Mouse (Mus musculus) A20 (cell line): ENCODE measurements around the gene Tet1.
A peak's percentile ranks its signal among the peaks of the same experiment; 100 is the strongest.

Experiments
- DNase-seq: peaks from one replicate; pipeline ENCODE4 v3.0.0-alpha.2; 2011; ENCODE audit warnings: low read depth, low spot score

The Tet1 gene

GRCm38 (mm10) chr10:62851025-62851424 lies 57.8 kb downstream of the Tet1 start:
- DNase-seq = no peak

GRCm38 (mm10) chr10:62848783-62849182 lies 60.0 kb downstream of the Tet1 start:
- DNase-seq = no peak

- DNase-seq = no peak
These were observed 61.6 kb downstream of the Tet1 start for GRCm38 (mm10) chr10:62847069-62847626.

GRCm38 (mm10) chr10:62843787-62844491 lies 64.9 kb downstream of the Tet1 start:
- DNase-seq = no peak

- DNase-seq = no peak
These were observed 66.8 kb downstream of the Tet1 start for GRCm38 (mm10) chr10:62841901-62842447.

GRCm38 (mm10) chr10:62840687-62841086 lies 68.1 kb downstream of the Tet1 start:
- no peak for DNase-seq

- DNase-seq = no peak
These were observed 70.8 kb downstream of the Tet1 start for GRCm38 (mm10) chr10:62837987-62838386.

GRCm38 (mm10) chr10:62832783-62833182 lies 76.0 kb downstream of the Tet1 start:
- DNase-seq = no peak

GRCm38 (mm10) chr10:62831546-62831945 lies 77.2 kb downstream of the Tet1 start:
- no peak for DNase-seq

- DNase-seq = no peak
These were observed 84.3 kb downstream of the Tet1 start for GRCm38 (mm10) chr10:62824474-62824873.

- no peak for DNase-seq
These were observed 85.4 kb downstream of the Tet1 start for GRCm38 (mm10) chr10:62823431-62823830.

- DNase-seq = peak; percentile 30
These were observed 98.8 kb downstream of the Tet1 start for GRCm38 (mm10) chr10:62810010-62810409.

- DNase-seq = no peak
These were observed 100.0 kb downstream of the Tet1 start for GRCm38 (mm10) chr10:62808766-62809165.

- no peak for DNase-seq
These were observed 100.5 kb downstream of the Tet1 start for GRCm38 (mm10) chr10:62808316-62808715.

- peak; percentile 53 for DNase-seq
These were observed 104.7 kb downstream of the Tet1 start for GRCm38 (mm10) chr10:62804106-62804505.

- no peak for DNase-seq
These were observed 105.5 kb downstream of the Tet1 start for GRCm38 (mm10) chr10:62803296-62803695.

GRCm38 (mm10) chr10:62794221-62794620 lies 114.6 kb downstream of the Tet1 start:
- DNase-seq = no peak

GRCm38 (mm10) chr10:62793091-62793453 lies 115.7 kb downstream of the Tet1 start:
- peak; percentile 79 for DNase-seq

- peak; percentile 99 for DNase-seq
These were observed 116.4 kb downstream of the Tet1 start, which contains the start of gene Ccar1 for GRCm38 (mm10) chr10:62792177-62793090. Gene Ccar1, minus strand, starts transcription at chr10:62792286.

GRCm38 (mm10) chr10:62791251-62792176 lies 117.3 kb downstream of the Tet1 start:
- DNase-seq = peak; percentile 60

- DNase-seq = peak; percentile 57
These were observed 127.0 kb downstream of the Tet1 start for GRCm38 (mm10) chr10:62781776-62782175.
